Mouse (Mus musculus): ENCODE measurements around the gene Plscr5.

Plscr5 gene

GRCm38 (mm10) chr9:92226795-92227194 is 34.1 kb downstream of the Plscr5 start:
- no peak for DNase-seq (ENCODE audit: low spot score)

- DNase-seq (ENCODE audit: low spot score): no peak
Measured at GRCm38 (mm10) chr9:92228867-92229832, 36.4 kb downstream of the Plscr5 start.

- no peak for DNase-seq (ENCODE audit: low spot score)
Measured at GRCm38 (mm10) chr9:92229833-92230205, 37.1 kb downstream of the Plscr5 start.

- DNase-seq (ENCODE audit: low spot score): no peak
Measured at GRCm38 (mm10) chr9:92234901-92235458, 42.2 kb downstream of the Plscr5 start.

- no peak for DNase-seq (ENCODE audit: low spot score)
Measured at GRCm38 (mm10) chr9:92248773-92249446, 56.2 kb downstream of the Plscr5 start.

GRCm38 (mm10) chr9:92249447-92249852 is 56.7 kb downstream of the Plscr5 start, which contains the start of gene Plscr1:
Plscr1 (plus strand) TSS chr9:92249750.
- no peak for DNase-seq (ENCODE audit: low spot score)

GRCm38 (mm10) chr9:92249987-92250772 is 57.4 kb downstream of the Plscr5 start:
- DNase-seq (ENCODE audit: low spot score): peak; percentile 37

- no peak for DNase-seq (ENCODE audit: low spot score)
Measured at GRCm38 (mm10) chr9:92252718-92253117, 60.0 kb downstream of the Plscr5 start.

- DNase-seq (ENCODE audit: low spot score): no peak
Measured at GRCm38 (mm10) chr9:92253585-92254321, 61.0 kb downstream of the Plscr5 start.
